Mouse (Mus musculus): Measurements from ENCODE around the gene Gtf2ird2. TPM values are rescaled to one million over a fixed set of nuclear protein-coding genes. Genes with fewer than 3 reads are reported as not detected.

Gene Gtf2ird2
- polyA plus RNA-seq, 1 experiment = 5.6 TPM

- Histone ChIP-seq H3K27ac (ENCODE audit: insufficient read depth, low read depth, low read length) (peak overlapping the region; percentile 8), H3K27me3 (replicated peaks; ENCODE audit: control insufficient read depth, insufficient read depth, low read length) (no peaks in the 10 kb centered on the region), H3K4me1 (ENCODE audit: control insufficient read depth, insufficient read depth, low read length) (peaks cover 15% of the 10 kb centered on the region), H3K36me3 (ENCODE audit: control insufficient read depth, insufficient read depth, low read length) (no peaks in the 10 kb centered on the region), H3K4me3 (ENCODE audit: insufficient read depth, low read depth, low read length) (no peak overlapping the region)
- TF ChIP-seq CTCF (conservative IDR thresholded peaks at IDR 0.05; ENCODE audit: insufficient read depth, insufficient read length, low read depth, low read length) (no peak), POLR2A (IDR thresholded peaks at IDR 0.05; ENCODE audit: low read depth, low read length) (no peak)
- 54% methylated on average over 3 of the region's 3 CpGs for whole genome bisulfite sequencing
- no peak for DNase-seq
These were observed 1.6 kb upstream of the Gtf2ird2 start for GRCm38 (mm10) chr5:134182172-134182571.

DNA sequence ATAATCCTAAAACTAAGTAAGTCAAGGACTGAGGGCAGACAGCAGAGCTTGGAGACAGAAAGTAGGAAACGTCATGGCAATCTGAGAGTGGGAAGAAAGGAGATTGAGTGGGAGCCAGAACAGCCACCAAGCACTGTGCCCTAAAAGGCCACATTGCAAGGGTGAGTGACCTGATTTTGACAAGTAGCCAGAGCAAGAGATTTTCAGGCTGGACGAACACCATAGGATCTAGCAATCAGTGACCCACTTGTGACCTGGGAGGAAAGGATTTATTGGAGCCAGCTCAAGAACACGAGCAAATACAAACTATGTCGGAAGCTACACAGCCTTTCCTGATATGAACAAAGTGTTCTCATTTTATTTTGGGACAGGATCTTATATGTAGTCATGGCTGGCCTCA is 1.1 kb upstream of the Gtf2ird2 start:
- Histone ChIP-seq H3K4me3 (ENCODE audit: insufficient read depth, low read depth, low read length) (no peak overlapping the region), H3K4me1 (ENCODE audit: control insufficient read depth, insufficient read depth, low read length) (peaks cover 15% of the 10 kb centered on the region), H3K27ac (ENCODE audit: insufficient read depth, low read depth, low read length) (peak overlapping the region; percentile 8), H3K27me3 (replicated peaks; ENCODE audit: control insufficient read depth, insufficient read depth, low read length) (no peaks in the 10 kb centered on the region), H3K36me3 (ENCODE audit: control insufficient read depth, insufficient read depth, low read length) (no peaks in the 10 kb centered on the region)
- TF ChIP-seq POLR2A (IDR thresholded peaks at IDR 0.05; ENCODE audit: low read depth, low read length) = no peak
- no peak for TF ChIP-seq CTCF (conservative IDR thresholded peaks at IDR 0.05; ENCODE audit: insufficient read depth, insufficient read length, low read depth, low read length)
- DNase-seq = peak; percentile 75
- 9% methylated on average over 4 of the region's 4 CpGs for WGBS

DNA sequence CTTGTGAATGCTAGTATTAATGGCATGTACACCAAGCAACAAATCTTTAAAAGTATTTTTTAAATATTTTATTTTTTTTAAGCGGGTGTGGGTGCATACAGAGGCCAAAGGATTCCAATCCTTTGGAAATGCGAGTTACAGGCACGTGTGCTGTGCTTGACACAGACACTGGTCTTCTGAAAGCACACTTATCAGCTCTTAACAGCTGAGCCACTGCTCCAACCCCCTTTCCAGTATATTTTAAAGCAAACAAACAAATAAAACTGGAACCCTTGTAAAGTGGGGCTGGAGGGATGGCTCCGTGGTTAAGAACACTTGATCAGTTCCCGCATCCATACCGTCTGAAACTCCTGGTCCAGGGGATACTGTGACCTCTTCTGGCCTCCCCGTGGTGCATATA is 657 bp upstream of the Gtf2ird2 start:
- TF ChIP-seq POLR2A (IDR thresholded peaks at IDR 0.05; ENCODE audit: low read depth, low read length) (no peak), CTCF (conservative IDR thresholded peaks at IDR 0.05; ENCODE audit: insufficient read depth, insufficient read length, low read depth, low read length) (no peak)
- H3K4me3 ChIP-seq (ENCODE audit: insufficient read depth, low read depth, low read length) = peak overlapping the region; percentile 68
- peak overlapping the region; percentile 78 for H3K27ac ChIP-seq (ENCODE audit: insufficient read depth, low read depth, low read length)
- WGBS = 42% methylated on average over 7 of the region's 7 CpGs
- no peaks in the 10 kb centered on the region for H3K36me3 ChIP-seq (ENCODE audit: control insufficient read depth, insufficient read depth, low read length)
- peaks cover 15% of the 10 kb centered on the region for H3K4me1 ChIP-seq (ENCODE audit: control insufficient read depth, insufficient read depth, low read length)
- no peak for DNase-seq
- no peaks in the 10 kb centered on the region for H3K27me3 ChIP-seq (replicated peaks; ENCODE audit: control insufficient read depth, insufficient read depth, low read length)

DNA sequence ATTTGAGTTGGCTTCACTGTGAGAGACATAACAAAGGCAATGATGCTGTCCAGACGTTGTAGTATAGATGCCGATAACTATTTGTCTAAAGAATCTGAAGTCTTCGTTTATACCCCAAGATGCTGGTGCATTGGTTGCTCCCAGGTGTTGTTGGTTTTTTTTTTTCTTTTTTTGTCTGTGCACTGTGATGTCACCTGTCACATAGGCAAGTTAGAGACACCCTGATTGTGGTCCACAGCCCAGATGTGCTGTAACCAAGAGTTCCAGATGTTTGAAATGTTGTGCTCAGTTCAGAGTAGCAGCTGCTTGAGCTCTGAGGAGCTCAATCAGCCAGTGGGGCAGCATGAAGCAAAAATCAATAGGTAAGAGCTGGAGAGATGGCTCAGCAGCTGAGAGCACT is 2.2 kb downstream of the Gtf2ird2 start:
- Histone ChIP-seq H3K27ac (ENCODE audit: insufficient read depth, low read depth, low read length) (no peak overlapping the region), H3K27me3 (replicated peaks; ENCODE audit: control insufficient read depth, insufficient read depth, low read length) (no peaks in the 10 kb centered on the region), H3K36me3 (ENCODE audit: control insufficient read depth, insufficient read depth, low read length) (no peaks in the 10 kb centered on the region), H3K4me1 (ENCODE audit: control insufficient read depth, insufficient read depth, low read length) (peaks cover 15% of the 10 kb centered on the region), H3K4me3 (ENCODE audit: insufficient read depth, low read depth, low read length) (no peak overlapping the region)
- no peak for DNase-seq
- 87% methylated on average over 3 of the region's 3 CpGs for WGBS
- TF ChIP-seq POLR2A (IDR thresholded peaks at IDR 0.05; ENCODE audit: low read depth, low read length) = no peak
- no peak for TF ChIP-seq CTCF (conservative IDR thresholded peaks at IDR 0.05; ENCODE audit: insufficient read depth, insufficient read length, low read depth, low read length)

GRCm38 (mm10) chr5:134186961-134187731 is 3.3 kb downstream of the Gtf2ird2 start:
- peaks cover 14% of the 10 kb centered on the region for H3K4me1 ChIP-seq (ENCODE audit: control insufficient read depth, insufficient read depth, low read length)
- no peaks in the 10 kb centered on the region for H3K27me3 ChIP-seq (replicated peaks; ENCODE audit: control insufficient read depth, insufficient read depth, low read length)
- no peak for TF ChIP-seq POLR2A (IDR thresholded peaks at IDR 0.05; ENCODE audit: low read depth, low read length)
- TF ChIP-seq CTCF (conservative IDR thresholded peaks at IDR 0.05; ENCODE audit: insufficient read depth, insufficient read length, low read depth, low read length) = peak; percentile 94
- 74% methylated on average over 4 of the region's 4 CpGs for WGBS
- H3K27ac ChIP-seq (ENCODE audit: insufficient read depth, low read depth, low read length) = no peak overlapping the region
- no peak overlapping the region for H3K4me3 ChIP-seq (ENCODE audit: insufficient read depth, low read depth, low read length)
- peak; percentile 61 for DNase-seq
- no peaks in the 10 kb centered on the region for H3K36me3 ChIP-seq (ENCODE audit: control insufficient read depth, insufficient read depth, low read length)

DNA sequence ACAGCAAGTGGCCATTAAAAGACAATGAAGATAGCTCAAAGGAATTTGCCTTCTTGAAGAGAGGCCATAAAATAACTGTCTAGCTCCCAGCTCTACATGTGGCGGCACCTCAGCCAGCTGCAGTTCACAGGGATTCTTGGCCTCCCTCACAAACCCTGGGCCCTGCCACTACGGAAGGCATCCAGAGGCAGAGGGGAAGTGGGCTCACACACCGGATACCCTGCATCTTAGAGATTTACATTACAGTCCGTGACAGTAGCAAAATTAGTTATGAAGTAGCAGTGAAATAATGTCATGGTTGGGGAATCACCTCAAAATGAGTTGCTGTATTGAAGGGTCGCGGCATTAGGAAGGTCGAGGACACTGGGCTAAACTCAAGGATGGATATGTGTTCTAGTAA is 4.8 kb downstream of the Gtf2ird2 start:
- no peak for TF ChIP-seq POLR2A (IDR thresholded peaks at IDR 0.05; ENCODE audit: low read depth, low read length)
- TF ChIP-seq CTCF (conservative IDR thresholded peaks at IDR 0.05; ENCODE audit: insufficient read depth, insufficient read length, low read depth, low read length) = no peak
- 63% methylated on average over 7 of the region's 7 CpGs for WGBS

GRCm38 (mm10) chr5:134193664-134194063 is 9.8 kb downstream of the Gtf2ird2 start:
- TF ChIP-seq POLR2A (IDR thresholded peaks at IDR 0.05; ENCODE audit: low read depth, low read length) (no peak), CTCF (conservative IDR thresholded peaks at IDR 0.05; ENCODE audit: insufficient read depth, insufficient read length, low read depth, low read length) (no peak)
- Histone ChIP-seq H3K27ac (ENCODE audit: insufficient read depth, low read depth, low read length) (no peak overlapping the region), H3K4me1 (ENCODE audit: control insufficient read depth, insufficient read depth, low read length) (no peaks in the 10 kb centered on the region), H3K4me3 (ENCODE audit: insufficient read depth, low read depth, low read length) (no peak overlapping the region), H3K27me3 (replicated peaks; ENCODE audit: control insufficient read depth, insufficient read depth, low read length) (no peaks in the 10 kb centered on the region), H3K36me3 (ENCODE audit: control insufficient read depth, insufficient read depth, low read length) (no peaks in the 10 kb centered on the region)
- DNase-seq = no peak
- WGBS = 83% methylated on average over 8 of the region's 8 CpGs

More for the DNA sequence above, 4.8 kb downstream of the Gtf2ird2 start:
- peaks cover under 1% of the 10 kb centered on the region for H3K4me1 ChIP-seq (ENCODE audit: control insufficient read depth, insufficient read depth, low read length)
- H3K27ac ChIP-seq (ENCODE audit: insufficient read depth, low read depth, low read length) = no peak overlapping the region
- no peaks in the 10 kb centered on the region for H3K36me3 ChIP-seq (ENCODE audit: control insufficient read depth, insufficient read depth, low read length)
- H3K4me3 ChIP-seq (ENCODE audit: insufficient read depth, low read depth, low read length) = no peak overlapping the region
- no peak for DNase-seq
- no peaks in the 10 kb centered on the region for H3K27me3 ChIP-seq (replicated peaks; ENCODE audit: control insufficient read depth, insufficient read depth, low read length)

All from kidney, adult 2 months (tissue).